Mouse (Mus musculus) left cerebral cortex, adult 8-10 months (tissue): Measurements from ENCODE around the gene Kbtbd13. TPM values are rescaled to one million over a fixed set of nuclear protein-coding genes. Genes with fewer than 3 reads are reported as not detected.

Experiments used
- DNase-seq, 2 experiments: peaks; one replicate each; pipeline ENCODE4 v3.0.0; 2022; ENCODE audit warnings: low spot score in 2 of 2
- total RNA-seq, 4 experiments: library from RNA; stranded (reverse); gene quantifications; 2 replicates each; pipeline ENCODE4 v1.2.4; 2022

Gene Kbtbd13
- total RNA-seq, 4 experiments from 2014 or later: 0.11 to 0.32 (median 0.12) TPM; not detected in 1

DNA sequence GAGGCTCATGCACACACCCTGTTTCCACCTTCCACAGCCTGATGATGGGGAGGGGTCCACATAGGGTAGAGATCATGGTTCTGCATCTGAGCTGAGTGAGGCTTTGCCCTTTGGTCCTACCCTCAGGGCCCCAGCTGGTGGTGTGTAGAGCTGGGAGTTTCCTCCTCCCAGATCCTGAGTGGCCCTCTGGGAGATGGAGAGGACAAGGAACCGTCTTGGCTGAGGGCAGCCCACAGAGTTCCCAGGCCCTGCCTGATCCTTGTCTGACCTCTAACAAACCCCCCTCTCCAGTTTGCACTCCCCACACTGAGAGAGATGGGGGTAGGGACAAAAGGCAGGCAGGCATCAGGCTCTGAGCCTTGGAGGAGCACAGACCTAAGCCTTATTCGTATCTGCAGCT is 2.9 kb upstream of the Kbtbd13 start:
- DNase-seq: no peak

DNA sequence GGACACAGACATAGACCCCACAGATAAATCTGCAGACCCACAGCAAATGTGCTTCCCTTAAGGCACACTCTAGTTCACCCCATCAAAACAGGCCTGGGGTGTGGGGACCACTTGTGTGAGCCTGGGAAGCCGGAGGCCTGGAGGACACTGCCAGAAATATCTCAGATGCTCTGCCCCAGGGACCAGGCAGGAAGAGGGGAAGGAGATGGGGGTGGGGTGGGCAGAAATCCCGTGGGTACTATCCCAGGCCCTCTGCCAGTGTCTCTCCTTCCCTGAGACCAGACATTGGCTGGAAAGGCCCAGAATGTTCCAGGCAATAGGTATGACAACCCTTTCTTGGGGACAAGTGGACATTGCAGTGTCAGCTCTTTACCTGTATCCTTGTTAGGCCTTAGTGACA is 2.2 kb upstream of the Kbtbd13 start:
- DNase-seq: no peak

DNA sequence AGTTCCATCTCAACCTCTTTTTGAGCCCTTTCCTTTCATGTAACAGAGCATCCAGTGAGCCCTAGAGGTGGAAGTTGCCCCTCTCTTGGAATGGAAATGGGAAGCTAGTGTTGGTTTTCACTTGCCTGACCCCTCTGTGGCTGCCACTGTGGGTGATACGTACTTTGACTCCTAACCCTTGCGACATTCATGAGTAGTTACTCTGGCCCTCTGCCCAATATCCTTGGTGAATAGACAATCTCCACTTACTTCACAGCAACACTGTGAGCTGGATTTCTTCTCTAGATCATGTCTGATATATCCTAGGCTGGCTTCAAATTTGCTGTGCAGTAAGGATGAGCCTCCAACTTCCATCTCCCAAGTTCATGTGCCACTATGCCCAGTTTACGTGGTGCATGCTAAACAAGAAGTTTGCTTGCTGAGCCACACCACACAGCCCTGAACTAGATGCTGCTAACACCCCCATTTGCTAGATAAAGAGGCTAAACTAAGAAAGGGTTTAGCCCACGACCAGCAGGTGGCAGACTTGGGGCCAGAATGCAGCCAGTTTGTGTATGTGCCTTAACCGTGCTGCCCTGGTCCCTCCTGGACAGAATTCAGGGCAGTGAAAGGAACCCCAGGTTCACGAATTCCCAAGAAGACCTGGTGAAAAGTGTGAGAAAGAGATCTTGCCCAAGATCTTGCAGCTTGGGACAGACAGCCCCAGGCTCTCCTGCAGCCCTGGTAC is 1.3 kb upstream of the Kbtbd13 start:
- DNase-seq: peak in 1 of 2 experiments; percentile 53

DNA sequence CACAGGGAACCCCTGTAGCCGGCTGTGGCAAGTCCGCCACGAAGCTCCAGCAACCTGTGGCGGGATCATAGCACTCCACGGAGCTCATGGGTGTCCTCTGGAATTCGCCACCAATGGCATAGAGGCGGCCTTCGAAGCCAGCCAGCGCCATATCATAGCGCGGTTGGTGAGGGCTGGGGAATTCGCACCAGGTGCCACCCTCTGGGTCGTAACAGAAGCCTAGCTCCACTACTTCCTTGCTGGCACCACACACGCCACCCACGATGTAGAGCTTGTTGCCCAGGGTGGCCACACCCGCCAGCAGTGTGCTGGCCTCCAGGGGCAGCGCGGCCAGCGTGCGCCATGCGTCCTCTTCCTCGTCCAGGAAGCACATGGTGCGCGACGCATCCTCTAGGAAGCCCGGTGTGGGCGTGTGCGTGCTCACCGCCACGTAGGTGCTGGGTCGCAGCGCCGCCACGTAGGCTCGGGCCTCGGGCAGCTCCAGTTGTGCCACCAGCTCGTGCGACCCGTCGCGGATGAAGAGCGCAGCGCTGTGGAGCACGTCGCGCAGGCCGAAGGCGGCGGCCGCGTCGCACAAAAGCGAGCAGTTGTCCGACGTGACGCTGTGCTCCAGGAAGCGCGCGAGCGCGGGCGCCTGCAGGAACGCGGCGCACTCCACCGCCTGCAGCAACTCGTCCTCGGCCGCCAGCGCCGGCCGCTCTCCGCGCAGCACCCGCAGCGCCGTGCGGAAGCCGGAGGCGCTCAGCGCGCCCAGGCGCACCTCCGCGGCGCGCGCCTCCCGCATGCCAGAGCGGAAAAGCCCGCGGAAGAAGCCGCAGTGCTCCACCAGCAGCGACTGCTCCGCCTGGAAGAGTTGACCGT is 470 bp downstream of the Kbtbd13 start:
- no peak for DNase-seq

DNA sequence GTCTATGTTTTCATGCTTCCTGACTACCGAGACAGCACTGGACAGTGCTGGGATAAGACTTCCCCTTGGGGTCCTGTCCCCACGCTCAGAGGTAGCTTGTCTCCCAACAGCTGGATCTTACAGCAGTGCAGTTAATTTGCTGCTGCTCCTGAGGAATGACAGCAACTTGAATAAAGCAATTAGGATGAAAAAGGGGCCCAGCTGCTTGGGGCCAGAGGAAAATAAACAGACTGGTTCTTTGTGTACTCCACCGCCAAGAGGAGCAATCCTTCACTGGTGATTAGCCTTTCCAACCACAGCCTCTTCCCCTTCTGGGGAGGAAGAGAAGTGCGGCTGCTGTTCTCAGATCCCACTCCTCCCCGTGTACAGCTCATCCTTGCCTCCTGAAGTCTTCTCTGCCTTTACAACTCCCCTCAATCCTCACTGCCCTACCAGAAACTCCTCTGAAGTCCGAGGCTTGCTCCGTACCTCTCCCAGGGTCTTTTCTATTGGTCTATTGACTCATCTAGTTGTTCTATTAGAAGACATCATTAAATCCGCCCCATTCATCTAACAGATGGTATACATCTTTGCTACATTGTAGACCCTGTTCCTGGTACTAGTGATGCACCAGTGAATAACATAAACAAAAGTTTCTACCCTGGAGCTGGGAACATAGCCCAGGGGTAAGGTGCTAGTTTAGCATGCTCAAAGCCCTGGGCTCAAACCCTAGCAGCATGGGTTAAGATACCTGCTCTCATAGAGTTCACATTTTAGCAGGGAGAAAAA is 4.9 kb downstream of the Kbtbd13 start:
- no peak for DNase-seq

DNA sequence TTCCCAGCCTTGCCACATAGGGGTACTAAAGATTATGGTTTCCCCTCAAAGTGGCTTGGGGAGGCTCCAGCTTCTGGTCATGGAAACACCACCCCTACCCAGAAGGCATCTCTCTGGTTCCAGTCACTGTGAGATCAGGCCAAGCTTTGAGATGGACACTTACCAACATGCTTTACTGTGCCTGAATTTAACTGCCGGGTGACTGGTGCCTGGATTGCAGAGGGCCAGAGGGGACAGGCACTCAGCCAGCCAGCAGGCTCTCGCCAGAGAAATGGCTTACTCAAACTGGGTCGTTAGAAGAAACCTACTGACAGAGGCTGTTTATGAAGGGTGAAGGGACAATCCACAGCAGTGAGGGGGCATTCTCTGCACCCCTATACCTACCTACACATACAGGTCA is 7.2 kb downstream of the Kbtbd13 start:
- DNase-seq: no peak

DNA sequence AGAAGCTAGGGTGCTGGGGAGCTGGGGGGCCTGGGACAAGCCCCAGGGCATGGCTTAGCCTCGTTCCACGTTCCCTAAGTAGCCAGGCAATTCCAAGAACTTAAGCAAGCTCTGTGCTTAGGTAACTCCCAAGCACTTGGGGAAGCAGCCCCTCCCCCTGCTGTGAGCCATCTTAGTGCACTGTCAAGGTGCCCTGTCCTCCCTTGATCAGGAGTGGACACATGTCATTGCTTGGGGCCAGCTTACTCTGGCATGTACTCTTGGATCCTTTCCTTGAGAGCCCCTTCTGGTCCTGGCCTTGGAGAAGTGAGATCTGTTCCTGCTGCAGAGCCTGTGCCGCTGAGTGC is 8.7 kb downstream of the Kbtbd13 start:
- DNase-seq: no peak

DNA sequence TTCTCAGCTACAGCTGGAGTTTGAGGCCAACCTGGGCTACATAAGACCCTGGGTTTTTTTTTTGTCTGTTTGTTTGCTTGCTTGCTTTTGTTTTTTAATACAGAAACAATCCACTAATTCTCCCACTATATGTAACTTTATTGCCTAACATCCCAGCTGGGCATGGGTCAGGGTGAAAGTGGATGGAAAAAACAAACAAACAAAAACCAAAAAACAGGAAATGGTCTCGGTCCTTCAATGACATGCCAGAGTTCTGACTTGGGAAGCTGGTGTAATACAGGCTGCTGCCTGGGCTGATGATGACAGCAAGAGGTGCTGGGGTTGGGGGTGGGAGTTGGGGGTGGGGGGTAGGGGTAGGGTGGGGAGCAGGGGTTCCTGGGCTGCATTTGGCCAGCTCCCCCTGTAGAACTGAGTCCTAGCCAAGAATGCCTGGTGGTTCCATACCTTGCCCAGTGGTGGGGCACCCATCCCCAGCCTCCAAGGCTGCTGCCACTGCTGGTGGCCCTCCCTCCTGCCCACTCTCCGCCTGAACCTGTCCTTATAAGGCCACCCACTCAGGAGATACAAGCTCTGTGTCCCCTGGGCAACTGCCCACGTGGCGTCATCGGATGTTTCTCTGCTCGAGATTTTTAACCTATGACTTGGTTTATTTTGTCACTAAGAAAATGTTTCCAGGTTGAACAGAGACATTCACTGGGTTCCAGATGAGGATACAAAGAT is 9.3 kb downstream of the Kbtbd13 start:
- no peak for DNase-seq

DNA sequence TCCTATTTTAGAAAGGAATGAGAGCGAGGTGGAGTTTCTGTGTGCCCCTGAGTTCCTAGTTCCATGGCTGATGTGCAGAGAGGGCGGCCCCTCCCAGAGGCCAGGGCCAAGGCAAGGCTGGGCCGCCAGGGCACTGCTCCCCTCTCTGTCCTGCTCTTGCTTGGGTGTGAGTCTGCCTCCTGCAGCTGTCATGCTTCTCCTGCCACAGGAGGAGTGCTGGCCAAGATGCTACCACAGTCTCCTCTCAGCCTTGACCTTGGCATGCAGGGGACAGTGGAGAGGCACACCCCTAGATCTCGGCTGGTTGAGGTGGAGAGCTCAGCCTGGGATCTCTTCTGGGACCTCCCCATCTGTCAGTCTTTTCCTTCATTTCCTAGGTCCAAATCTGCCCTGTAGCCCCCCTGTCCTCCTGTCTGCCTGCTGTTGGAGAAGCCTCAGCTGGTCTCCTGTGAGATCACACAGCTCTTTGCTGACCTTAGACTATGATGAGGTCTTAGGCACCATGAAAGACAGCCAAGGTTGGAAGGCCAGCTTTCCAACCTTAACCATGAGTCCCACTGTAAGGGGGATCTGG is 10.3 kb downstream of the Kbtbd13 start:
- no peak for DNase-seq

DNA sequence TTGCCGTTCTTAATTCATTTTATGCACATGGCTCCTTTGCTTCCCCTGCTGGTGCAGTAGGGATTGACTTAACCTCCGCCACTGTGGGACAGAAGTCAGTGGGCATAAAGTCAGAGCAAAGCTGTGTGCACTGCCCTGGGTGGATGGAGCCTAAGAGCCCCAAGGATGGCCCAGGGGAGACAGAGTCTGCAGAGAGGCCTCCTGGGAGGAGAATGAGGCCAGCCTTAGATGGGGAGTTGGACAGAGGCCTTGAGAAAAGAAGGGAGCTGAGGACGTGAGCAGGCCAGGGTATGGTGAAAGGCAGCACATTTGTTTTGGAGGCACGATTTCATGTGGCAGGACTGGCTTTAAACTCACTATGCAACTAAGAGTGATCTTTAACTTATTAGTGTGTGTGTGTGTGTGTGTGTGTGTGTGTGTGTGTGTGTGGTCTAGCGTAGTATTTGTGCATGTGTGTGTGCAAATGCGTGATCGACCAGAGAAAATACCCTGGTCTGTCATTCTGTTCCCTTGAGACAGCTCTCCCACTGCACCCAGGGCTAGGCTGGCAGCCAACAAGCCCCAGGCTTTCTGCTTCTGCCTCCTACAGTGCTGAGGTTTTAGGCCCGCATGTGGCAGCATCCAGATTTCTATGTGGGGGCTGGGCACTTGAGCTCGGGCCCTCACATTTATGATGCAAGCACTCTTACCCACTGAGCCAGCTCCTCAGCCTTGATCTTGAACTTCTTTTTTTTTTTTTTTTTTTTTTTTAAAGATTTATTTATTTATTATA is 16.1 kb downstream of the Kbtbd13 start:
- peak; percentile 30 to 78 for DNase-seq

DNA sequence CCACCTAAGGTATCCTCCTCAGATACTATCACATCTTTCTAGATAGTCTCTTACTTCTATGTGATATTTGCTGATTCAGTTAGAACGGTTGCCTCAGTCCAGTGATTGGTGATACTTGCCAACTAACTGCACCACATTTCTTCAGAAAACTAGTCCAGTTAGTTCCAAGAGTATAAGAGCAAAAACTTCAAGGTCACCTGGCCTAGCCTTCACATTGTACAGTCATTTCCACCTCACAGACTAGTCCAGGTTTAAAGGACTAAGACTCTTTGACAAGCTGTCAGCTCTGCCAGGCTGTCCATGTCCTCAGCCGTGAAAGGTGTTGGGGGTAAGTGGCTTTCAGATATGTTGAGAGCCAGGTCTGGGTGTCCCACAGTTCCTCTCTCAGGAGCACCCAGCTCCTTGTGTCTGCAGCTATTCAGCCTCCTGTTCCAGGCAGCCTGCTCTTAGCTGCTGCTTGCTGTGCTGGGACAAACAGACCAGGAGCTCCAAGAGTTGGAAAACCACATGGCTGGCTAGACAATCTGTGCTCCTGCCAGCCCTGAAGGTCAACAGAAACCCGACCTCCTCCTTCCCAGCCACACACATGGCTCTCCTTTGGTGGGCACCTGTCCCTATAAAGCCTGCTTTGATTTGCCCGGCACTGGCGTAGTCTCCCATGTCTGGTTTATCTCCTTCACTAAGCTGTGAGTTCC is 16.8 kb downstream of the Kbtbd13 start:
- DNase-seq: no peak

DNA sequence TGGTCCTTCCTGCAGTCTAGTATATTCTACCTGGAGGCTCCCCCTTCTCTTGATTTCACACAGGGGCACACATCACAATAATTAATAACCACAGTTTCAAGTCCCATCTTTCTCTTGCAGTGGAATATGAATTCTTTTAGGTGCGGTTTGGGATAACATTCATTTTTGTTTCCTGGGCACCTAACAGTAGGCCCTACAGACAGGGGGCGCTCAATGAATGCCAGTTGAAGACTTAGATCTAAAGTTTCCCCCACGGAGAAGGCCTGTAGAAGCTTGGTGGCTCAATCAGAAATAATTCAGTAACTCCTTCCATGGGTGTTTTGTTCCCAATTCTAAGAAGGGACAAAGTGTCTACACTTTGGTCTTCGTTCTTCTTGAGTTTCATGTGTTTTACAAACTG is 19.0 kb downstream of the Kbtbd13 start:
- DNase-seq: no peak

DNA sequence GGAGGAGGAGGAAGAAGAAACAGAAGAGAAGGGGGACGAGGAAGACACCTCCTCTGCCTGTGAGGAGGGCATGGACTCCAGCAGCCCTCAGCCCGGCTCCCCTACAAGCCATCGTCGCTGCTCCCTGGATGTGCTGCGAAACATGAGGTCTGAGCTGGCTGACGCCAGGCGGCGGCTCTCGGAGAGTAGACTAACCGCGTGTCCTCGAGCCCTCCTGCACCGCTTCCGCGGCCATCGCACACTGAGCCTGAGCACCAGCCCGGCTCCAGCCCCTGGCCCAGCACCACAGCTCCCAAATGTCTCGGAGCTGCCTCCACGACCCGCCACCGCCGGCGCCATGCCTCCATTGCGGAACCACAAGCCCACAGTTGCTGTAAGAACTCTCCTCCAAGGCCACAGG is 19.7 kb downstream of the Kbtbd13 start:
- DNase-seq: no peak

DNA sequence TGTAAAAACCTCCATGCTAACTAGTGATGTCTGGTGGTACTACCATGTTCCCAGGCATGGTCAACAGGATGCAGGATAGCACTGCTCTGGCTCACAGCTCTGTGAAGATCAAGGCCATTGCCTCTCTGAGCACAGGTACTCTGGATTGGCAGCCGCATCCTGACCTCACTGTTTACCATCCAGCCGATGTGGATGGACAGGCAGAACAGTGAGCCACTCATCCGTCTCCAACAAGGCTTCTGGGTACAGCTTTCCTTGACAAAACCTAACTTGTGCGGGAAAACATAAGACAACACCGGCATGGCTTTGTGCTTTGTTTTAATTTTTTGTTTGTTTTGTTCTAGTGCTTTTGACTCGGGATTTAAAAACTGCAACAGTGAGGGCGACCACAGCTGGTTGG is 25.7 kb downstream of the Kbtbd13 start:
- DNase-seq: no peak

DNA sequence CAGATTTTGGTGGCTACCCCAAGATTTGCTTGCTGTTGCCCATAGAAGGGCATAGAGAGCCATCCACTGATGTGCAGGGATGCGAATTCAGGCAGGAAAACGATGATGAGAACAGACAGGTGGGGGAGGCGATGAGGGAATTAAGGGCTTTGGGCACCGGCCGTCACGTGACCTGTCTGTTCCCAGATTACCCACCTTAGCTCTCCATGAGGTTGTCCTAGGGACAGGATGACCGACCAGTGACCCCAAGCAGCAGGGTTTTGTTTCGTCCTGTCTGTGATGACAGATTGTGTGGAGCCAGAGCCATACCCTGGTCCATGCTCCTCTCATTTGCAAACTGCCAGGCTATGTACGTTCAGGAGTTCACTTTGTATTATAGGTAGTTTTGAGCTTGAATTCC is 27.8 kb downstream of the Kbtbd13 start:
- DNase-seq: no peak

DNA sequence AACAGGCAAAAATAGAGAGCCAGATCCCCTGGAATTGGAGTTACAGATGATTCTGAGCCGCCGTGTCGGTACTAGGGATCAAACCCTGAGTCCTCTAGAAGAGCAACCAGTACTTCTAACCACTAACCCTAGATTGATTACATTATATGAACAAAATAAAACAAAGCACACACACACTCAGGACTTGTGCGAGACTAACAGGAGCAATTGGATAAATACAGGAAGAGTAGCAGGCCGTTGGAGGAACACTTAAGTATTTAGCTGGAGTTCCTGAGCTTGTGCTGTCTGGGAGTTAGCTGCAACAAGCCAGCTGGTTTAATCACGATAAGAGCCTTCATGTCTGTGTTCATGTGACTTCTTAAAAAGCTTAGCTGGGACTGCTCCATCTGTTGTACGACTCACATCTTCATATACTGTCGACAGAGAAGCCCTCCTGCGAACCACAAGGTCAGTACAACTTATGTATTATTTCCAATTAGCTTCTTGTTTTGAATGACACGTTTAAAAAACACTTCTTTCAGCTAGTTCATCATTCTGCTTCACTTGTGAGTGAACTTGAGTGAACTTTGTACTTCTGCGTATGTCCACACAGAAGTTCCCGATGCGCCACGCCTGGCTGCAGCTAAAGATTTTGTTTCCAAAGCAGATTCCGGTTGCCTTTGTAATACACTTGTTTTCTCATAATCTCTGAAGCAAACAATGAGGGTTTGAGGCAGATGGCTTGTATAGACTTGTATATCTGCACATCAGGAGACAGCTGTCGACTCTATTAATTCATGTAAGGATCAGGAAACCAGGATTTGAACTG is 30.6 kb downstream of the Kbtbd13 start, which contains the start of gene Ubap1l:
TSS of gene Ubap1l (plus strand) at position 401 of the 808 bp plus-strand sequence.
- DNase-seq: no peak

DNA sequence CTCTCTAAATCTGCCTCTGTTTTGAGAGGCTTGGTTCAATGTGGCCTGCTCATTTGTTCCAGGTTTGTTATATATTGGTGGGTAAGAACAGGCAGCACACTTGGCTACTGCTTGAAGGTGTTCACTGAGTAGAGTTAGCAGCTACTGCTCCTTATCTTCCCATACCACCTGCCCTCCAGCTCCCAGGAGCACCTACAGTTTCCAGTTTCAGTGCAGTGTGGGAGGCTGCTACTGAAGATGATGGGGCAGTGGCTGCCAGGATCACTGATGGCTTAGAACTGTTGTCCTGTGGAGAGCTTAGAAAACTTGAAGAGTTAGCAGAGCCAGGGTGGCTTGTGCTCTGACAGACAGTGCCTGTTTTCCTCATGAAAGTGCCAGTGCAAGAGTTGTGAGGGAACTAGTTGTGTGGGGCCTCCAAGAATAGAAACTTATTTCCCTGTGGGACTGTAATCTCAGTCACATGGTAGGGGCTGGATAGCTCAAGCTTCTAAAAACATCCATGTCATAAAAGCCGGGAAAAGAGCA is 32.4 kb downstream of the Kbtbd13 start:
- no peak for DNase-seq

DNA sequence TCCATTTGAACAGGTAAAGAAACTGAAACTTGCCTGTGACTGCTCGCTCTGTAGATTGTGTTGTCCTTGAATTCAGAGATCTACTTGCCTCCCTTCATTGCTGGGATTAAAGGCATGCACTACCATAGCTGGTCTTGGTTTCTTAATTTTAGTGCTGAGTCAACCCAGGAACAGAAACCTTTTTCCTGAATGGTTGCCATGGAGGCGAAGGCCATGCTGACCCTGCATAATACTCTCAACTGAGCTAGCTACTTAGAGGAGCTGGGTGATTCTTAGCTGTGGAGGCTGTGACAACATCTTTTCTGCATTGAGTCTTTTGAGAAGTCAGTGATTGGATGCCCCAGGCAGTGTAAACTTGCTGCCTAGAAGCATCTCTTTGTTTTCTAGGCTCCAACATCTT is 34.5 kb downstream of the Kbtbd13 start:
- no peak for DNase-seq

DNA sequence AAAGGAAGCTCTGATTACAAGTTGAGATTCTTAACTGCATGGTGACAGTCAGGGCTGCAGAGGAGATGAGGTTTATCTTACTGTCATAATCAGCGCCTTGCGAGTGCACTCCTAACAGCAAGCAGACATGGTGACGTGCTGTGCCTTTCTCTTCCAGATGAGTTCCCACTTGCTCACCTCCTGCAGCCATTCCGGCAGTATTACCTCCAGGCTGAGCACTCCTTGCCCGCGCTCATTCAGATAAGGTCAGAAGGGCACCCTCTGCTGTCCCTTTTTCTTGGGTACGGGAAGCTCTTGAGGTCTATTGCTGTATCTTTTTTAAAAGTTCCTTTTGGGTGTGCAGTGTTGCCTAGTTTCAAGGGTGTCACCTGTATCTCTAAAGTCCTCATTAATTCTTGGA is 34.9 kb downstream of the Kbtbd13 start:
- DNase-seq: no peak
